Mouse (Mus musculus) kidney, postnatal 0 days (tissue): ENCODE results near the gene Hist1h2ak. TPM values are rescaled to one million over a fixed set of nuclear protein-coding genes. Genes with fewer than 3 reads are reported as not detected.
"Not testable (repeated sequence)": the region's sequence is repeated elsewhere in the genome, so short reads cannot be mapped to it uniquely, and the experiment has no call there.

ENCODE experiments used
- ATAC-seq: fragments of 200-750 bp; cut with Nextera tagmentation; replicated peaks from 2 replicates; pipeline ENCODE4 v1.8.0; 2017; ENCODE audit warnings: low read depth, moderate number of reproducible peaks, moderate TSS enrichment, moderate library complexity; ENCODE audit not compliant: low FRiP score
- DNase-seq: peaks from one replicate; pipeline ENCODE4 v3.0.0-alpha.2; 2016; ENCODE audit warnings: low spot score
- H3K27ac ChIP-seq: fragments of 300-500 bp; sonication (generic); 2 replicates; pipeline ENCODE4 v1.5.1; 2014; ENCODE audit warnings: mild to moderate bottlenecking
- H3K27me3 ChIP-seq: fragments of 300-500 bp; sonication (generic); 2 replicates; pipeline ENCODE4 v1.6.1; 2014; ENCODE audit warnings: low read length, mixed read lengths; ENCODE audit not compliant: insufficient read depth
- H3K36me3 ChIP-seq: fragments of 300-500 bp; sonication (generic); 2 replicates; pipeline ENCODE4 v1.6.1; 2014; ENCODE audit warnings: low read length, mixed read lengths; ENCODE audit not compliant: insufficient read depth
- H3K4me1 ChIP-seq: fragments of 300-500 bp; sonication (generic); replicated peaks from 2 replicates; pipeline ENCODE4 v1.6.1; 2014; ENCODE audit warnings: antibody characterized with exemption, low read length, mixed read lengths; ENCODE audit not compliant: insufficient read depth
- H3K4me2 ChIP-seq: fragments of 300-500 bp; sonication (generic); 2 replicates; pipeline ENCODE4 v1.6.1; 2014; ENCODE audit warnings: mild to moderate bottlenecking, low read length, moderate library complexity, mixed read lengths
- H3K4me3 ChIP-seq: fragments of 300-500 bp; sonication (generic); replicated peaks from 2 replicates; pipeline ENCODE4 v1.5.1; 2014; ENCODE audit warnings: low read depth, low read length
- H3K9ac ChIP-seq: fragments of 300-500 bp; sonication (generic); 2 replicates; pipeline ENCODE4 v1.6.1; 2014; ENCODE audit warnings: low read depth, low read length
- H3K9me3 ChIP-seq: fragments of 300-500 bp; sonication (generic); replicated peaks from 2 replicates; pipeline ENCODE4 v1.6.1; 2016; ENCODE audit warnings: low read length, inconsistent platforms, mixed read lengths
- CTCF ChIP-seq: IDR thresholded peaks from 2 replicates; pipeline ENCODE4 v1.5.1; 2016; ENCODE audit warnings: antibody characterized with exemption, low read depth, mild to moderate bottlenecking, moderate library complexity
- WGBS: fragments of 180-500 bp; shearing (Covaris S2); extraction: QIAGEN DNeasy Blood & Tissue Kit; methylation state at CpG from one replicate; pipeline ENCODE4 v1.1.7; 2014; 5-methylcytosine and 5-hydroxymethylcytosine counted together
- polyA plus RNA-seq: library from polyadenylated mRNA; unstranded; fragments of >200 nt; fragmentation: Nextera tagmentation; extraction: Ambion mirVana; gene quantifications from 2 replicates; pipeline ENCODE4 v1.2.1, GENCODE M21; 2015

Hist1h2ak gene
- polyA plus RNA-seq, result 18.1 and 21.5 TPM in 2 replicates

DNA sequence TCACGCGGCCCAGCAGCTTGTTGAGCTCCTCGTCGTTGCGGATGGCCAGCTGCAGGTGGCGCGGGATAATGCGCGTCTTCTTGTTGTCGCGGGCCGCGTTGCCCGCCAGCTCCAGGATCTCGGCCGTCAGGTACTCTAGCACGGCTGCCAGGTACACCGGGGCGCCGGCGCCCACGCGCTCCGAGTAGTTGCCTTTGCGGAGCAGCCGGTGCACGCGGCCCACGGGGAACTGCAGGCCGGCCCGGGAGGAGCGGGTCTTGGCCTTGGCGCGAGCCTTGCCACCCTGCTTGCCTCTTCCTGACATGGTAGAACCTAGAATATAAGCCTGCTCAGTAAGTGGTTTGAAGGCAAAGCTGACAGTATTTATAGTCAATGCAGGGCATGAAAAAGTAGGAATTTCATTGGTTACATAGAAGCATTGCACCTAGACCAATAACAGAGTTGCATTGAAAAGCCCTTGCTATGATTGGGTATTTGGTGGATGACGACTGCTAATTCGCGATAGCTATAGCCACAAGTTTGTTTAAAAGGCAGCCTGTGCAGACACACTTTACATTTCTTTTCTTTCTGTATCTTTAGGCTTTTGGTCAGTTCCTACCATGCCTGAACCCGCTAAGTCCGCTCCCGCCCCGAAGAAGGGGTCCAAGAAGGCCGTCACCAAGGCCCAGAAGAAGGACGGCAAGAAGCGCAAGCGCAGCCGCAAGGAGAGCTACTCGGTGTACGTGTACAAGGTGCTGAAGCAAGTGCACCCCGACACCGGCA, at the start of gene Hist1h2ak, which contains the start of gene Hist1h2bn:
Gene Hist1h2ak, minus strand, starts transcription at position 304 of the 762 bp plus-strand sequence.
Gene Hist1h2bn, plus strand, starts transcription at position 600 of the 762 bp plus-strand sequence.
- Histone ChIP-seq H3K4me3 (peak within 1 kb of the TSS; percentile 44), H3K9ac (peak within 1 kb of the TSS; percentile 46; the same call in 1 of the 2 replicates), H3K27ac (peak within 1 kb of the TSS; percentile 92), H3K4me2 (peak within 1 kb of the TSS; percentile 65)
- WGBS, result under 1% methylated on average over 32 of the region's 50 CpGs
- ATAC-seq, result peak; percentile 96
- H3K4me1 ChIP-seq, H3K36me3 ChIP-seq, H3K9me3 ChIP-seq, H3K27me3 ChIP-seq: not testable (repeated sequence)
- peak; percentile 30; the same call in 1 of the 2 replicates for TF ChIP-seq CTCF
- peak; percentile 99 for DNase-seq

DNA sequence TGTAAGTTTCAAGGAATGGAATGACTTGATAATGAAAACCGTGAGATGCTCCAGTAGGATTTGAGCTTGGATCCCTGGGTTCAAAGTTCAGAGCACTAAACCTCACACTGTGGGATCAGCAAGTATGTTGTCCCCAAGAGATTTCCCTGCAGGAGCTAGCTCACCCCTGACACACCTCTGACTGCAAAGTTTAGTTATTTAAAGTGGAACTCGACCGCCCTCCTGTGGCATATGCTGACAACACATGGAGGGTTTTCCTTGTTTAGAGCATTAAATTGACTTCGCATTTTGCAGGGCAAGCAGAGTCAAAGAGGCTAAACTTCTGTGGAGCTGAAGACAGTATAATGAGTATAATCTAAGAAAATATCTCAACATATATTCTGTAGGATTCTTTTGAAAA, 49.4 kb upstream of the Hist1h2ak start:
- not testable (repeated sequence) for H3K27me3 ChIP-seq, H3K9me3 ChIP-seq, H3K4me3 ChIP-seq, H3K27ac ChIP-seq, DNase-seq, H3K4me1 ChIP-seq, H3K4me2 ChIP-seq, H3K9ac ChIP-seq, H3K36me3 ChIP-seq
- ATAC-seq, result peak; percentile 60
- no CpG with 5 or more reads among the region's 4 CpGs for WGBS

DNA sequence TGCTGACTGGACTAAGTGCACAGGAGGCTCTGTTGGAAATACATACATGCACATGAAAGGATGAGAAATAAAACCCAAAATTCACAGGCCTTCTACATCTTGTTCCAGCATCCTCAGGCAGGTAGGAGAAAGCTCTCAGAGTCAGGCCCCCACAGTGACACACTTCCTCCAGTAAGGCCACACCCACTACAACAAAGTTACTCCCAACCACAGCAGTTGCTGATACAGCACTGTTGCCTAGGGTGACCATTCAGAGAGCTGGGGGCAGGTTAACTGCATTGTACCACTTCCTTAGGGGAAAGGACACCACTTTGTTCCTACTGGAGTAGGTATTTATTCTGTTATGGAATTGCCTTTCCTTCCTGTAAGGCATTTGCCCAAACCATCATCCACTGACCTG, 43.5 kb upstream of the Hist1h2ak start:
- H3K4me2 ChIP-seq, result not testable (repeated sequence)

DNA sequence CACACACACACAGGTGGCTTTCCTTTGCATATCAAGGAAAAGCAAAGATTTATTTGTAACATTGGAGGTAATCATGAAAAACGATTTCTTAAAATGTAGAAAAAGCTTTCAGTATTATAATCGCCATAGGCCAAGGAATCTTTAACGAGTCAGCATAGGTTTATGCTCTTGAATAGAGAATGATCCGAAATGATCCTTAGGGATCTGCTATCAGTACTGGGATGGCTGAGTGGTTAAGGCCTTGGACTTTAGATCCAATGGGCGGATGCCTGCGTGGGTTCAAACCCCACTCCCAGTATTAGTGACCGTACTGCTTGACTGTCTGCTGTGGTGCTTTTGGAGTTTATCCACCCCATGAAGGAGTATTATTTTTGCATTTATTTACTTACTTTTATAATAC, 42.0 kb upstream of the Hist1h2ak start:
- H3K36me3 ChIP-seq, result no peaks in the 10 kb centered on the region
- H3K27ac ChIP-seq, result no peak overlapping the region
- no peaks in the 10 kb centered on the region for H3K4me1 ChIP-seq
- no peak for ATAC-seq
- DNase-seq, result no peak
- no peaks in the 10 kb centered on the region for H3K27me3 ChIP-seq
- 93% methylated on average over 7 of the region's 7 CpGs for WGBS
- H3K4me2 ChIP-seq, result no peak overlapping the region
- H3K9ac ChIP-seq, result no peak overlapping the region
- H3K4me3 ChIP-seq, result no peak overlapping the region
- TF ChIP-seq CTCF, result no peak
- no peaks in the 10 kb centered on the region for H3K9me3 ChIP-seq

More for the DNA sequence above, 43.5 kb upstream of the Hist1h2ak start:
- H3K4me3 ChIP-seq, H3K9ac ChIP-seq, DNase-seq, H3K36me3 ChIP-seq, H3K27ac ChIP-seq, H3K9me3 ChIP-seq, ATAC-seq, H3K27me3 ChIP-seq, H3K4me1 ChIP-seq: not testable (repeated sequence)

DNA sequence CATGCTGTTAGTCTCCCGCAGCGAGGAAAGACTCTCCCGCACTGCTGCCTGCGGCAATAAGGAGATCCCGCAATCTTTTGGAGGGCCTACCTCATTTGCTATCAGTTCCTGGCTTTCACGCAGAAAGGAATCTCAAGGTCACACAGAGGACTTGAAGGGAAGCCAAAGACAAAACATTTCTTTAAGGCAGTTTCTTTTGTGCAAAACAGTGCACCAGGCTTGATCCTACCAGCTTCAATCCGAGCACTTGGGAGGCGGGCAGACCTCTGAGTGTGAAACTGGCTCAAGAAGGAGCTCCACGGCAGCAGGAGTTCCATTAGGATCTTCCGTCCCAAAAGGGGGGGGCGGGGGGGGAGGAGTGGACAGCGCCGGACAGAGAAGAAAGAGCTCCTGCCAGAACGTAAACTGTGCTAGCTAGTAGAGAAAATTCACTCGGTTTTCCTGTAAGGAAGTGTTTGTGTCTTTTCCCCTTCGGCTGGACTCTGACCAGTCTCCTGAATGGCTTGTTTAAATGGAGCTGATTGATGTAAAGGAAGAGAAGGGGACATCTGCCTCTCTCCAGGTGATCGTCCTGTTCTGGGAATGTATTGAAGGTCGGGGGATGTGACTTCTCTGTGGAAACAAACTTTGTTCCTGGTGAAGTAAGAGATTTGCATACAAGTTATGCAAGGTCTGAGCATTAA, 37.1 kb upstream of the Hist1h2ak start:
- peak overlapping the region; percentile 6; the same call in 1 of the 2 replicates for H3K9ac ChIP-seq
- H3K4me3 ChIP-seq, result 0 out of 2 replicates have a peak overlapping the region, but pooled peaks have one; percentile 5
- no peaks in the 10 kb centered on the region for H3K9me3 ChIP-seq
- TF ChIP-seq CTCF, result no peak
- H3K4me1 ChIP-seq, result no peaks in the 10 kb centered on the region
- no peak for ATAC-seq
- H3K4me2 ChIP-seq, result peak overlapping the region; percentile 41
- H3K27me3 ChIP-seq, result no peaks in the 10 kb centered on the region
- 11% methylated on average over 18 of the region's 18 CpGs for WGBS
- DNase-seq, result peak; percentile 52
- no peak overlapping the region for H3K27ac ChIP-seq
- H3K36me3 ChIP-seq, result no peaks in the 10 kb centered on the region

DNA sequence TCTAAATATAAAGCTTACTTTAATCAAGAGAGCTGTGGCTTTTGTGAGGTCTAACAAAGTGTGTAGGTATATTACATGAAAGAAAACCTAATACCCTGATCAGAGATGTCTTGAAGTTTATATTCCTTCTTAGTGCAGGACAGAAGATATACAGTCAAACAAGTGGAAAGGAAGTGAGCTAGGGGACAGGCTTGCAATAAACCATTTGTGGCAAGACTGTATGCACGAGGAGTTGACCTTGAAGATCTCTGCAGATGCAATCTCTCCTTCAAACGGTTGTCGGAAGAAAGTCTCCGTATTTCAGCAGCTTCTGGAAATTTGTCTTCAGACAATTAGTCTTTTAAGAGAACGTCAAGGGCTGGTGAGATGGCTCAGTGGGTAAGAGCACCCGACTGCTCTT, 36.3 kb upstream of the Hist1h2ak start:
- no peak overlapping the region for H3K27ac ChIP-seq
- DNase-seq, result no peak
- H3K36me3 ChIP-seq, result no peaks in the 10 kb centered on the region
- TF ChIP-seq CTCF, result no peak
- no peak overlapping the region for H3K4me3 ChIP-seq
- WGBS, result 44% methylated on average over 6 of the region's 6 CpGs
- no peak for ATAC-seq
- H3K9ac ChIP-seq, result no peak overlapping the region
- H3K27me3 ChIP-seq, result no peaks in the 10 kb centered on the region
- H3K9me3 ChIP-seq, result no peaks in the 10 kb centered on the region
- H3K4me2 ChIP-seq, result no peak overlapping the region
- no peaks in the 10 kb centered on the region for H3K4me1 ChIP-seq
